Mouse (Mus musculus) intestine, embryonic 15.5 days (tissue): Measurements from ENCODE around the gene Birc6. TPM values are rescaled to one million over a fixed set of nuclear protein-coding genes. Genes with fewer than 3 reads are reported as not detected.
A peak's percentile ranks its signal among the peaks of the same experiment; 100 is the strongest.
"Not testable (repeated sequence)": the region's sequence is repeated elsewhere in the genome, so short reads cannot be mapped to it uniquely, and the experiment has no call there.

Experiments used
- ATAC-seq: fragments of 200-750 bp; cut with Nextera tagmentation; 2 replicates; pipeline ENCODE4 v1.8.0; 2017; ENCODE audit warnings: moderate TSS enrichment, moderate library complexity
- H3K27ac ChIP-seq: fragments of 300-500 bp; sonication (generic); 2 replicates; pipeline ENCODE4 v1.5.1; 2015; ENCODE audit warnings: mild to moderate bottlenecking, inconsistent platforms
- H3K27me3 ChIP-seq: fragments of 300-500 bp; sonication (generic); replicated peaks from 2 replicates; pipeline ENCODE4 v1.6.1; 2015; ENCODE audit warnings: inconsistent platforms
- H3K36me3 ChIP-seq: fragments of 300-500 bp; sonication (generic); 2 replicates; pipeline ENCODE4 v1.6.1; 2015; ENCODE audit warnings: inconsistent platforms
- H3K4me1 ChIP-seq: fragments of 300-500 bp; sonication (generic); replicated peaks from 2 replicates; pipeline ENCODE4 v1.6.1; 2015; ENCODE audit warnings: inconsistent platforms
- H3K4me2 ChIP-seq: fragments of 300-500 bp; sonication (generic); replicated peaks from 2 replicates; pipeline ENCODE4 v1.6.1; 2015; ENCODE audit warnings: mild to moderate bottlenecking, inconsistent platforms
- H3K4me3 ChIP-seq: fragments of 300-500 bp; sonication (generic); replicated peaks from 2 replicates; pipeline ENCODE4 v1.5.1; 2015; ENCODE audit warnings: inconsistent platforms
- H3K9ac ChIP-seq: fragments of 300-500 bp; sonication (generic); 2 replicates; pipeline ENCODE4 v1.6.1; 2015; ENCODE audit warnings: inconsistent platforms
- H3K9me3 ChIP-seq: fragments of 300-500 bp; sonication (generic); 2 replicates; pipeline ENCODE4 v1.6.1; 2016; ENCODE audit warnings: inconsistent platforms
- whole genome bisulfite sequencing: fragments of 180-500 bp; shearing (Covaris S2); methylation state at CpG from one replicate; pipeline ENCODE4 v1.1.7; 2015; 5-methylcytosine and 5-hydroxymethylcytosine counted together
- polyA plus RNA-seq: library from polyadenylated mRNA; unstranded; fragments of >200 nt; fragmentation: Nextera tagmentation; extraction: Ambion mirVana; gene quantifications from 2 replicates; pipeline ENCODE4 v1.2.1, GENCODE M21; 2015

Gene Birc6
- polyA plus RNA-seq, 1 experiment from 2014 or later: 83.2 TPM

DNA sequence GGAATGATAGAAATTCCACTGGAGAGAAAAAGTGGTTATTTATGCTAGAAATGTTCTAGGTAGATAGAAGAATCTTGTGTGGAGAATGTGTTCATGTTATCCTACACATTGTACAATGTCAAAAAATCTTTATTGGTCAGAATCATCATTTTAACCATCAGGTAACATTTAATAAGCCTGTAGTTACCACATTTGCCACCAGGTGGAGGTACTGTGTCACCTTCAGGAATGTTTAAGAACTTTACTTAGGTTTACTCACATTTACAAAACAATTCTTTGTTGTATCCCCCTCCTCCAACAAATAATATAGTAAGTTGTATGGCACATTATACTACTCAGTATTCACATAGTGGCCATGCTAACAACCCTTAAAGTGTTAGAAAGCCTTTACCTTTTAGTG lies 145.2 kb downstream of the Birc6 start:
- ATAC-seq: no peak
- H3K27ac ChIP-seq: no peak overlapping the region
- no peaks in the 10 kb centered on the region for H3K27me3 ChIP-seq
- no peak overlapping the region for H3K4me2 ChIP-seq
- H3K4me3 ChIP-seq: no peak overlapping the region
- peaks cover 15% of the 10 kb centered on the region; the same call in 1 of the 2 replicates for H3K36me3 ChIP-seq
- no peak overlapping the region for H3K9ac ChIP-seq
- H3K9me3 ChIP-seq: no peaks in the 10 kb centered on the region
- no peaks in the 10 kb centered on the region for H3K4me1 ChIP-seq

DNA sequence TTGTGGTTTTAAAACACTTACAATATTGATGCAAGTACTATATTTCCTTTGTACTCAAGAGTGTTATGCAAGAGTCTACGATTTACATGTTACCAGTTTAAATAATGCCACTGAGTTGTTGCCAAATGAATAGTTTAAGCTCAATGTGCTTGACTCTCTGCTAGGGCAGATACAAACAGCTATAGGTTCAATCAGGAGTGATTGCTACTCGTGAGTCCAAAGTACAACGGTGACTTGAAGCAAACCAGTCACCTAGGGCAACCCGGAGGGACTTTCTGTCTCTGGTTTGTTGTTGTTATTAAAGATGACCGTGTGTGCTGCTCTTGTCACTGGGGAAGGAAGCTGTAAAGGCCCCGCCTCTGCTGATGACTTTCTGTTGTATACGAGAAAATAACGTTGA lies 150.0 kb downstream of the Birc6 start:
- H3K4me1 ChIP-seq: no peaks in the 10 kb centered on the region
- H3K36me3 ChIP-seq: peaks cover 21% of the 10 kb centered on the region
- no peak overlapping the region for H3K27ac ChIP-seq
- WGBS: 85% methylated on average over 8 of the region's 8 CpGs
- H3K4me2 ChIP-seq: no peak overlapping the region
- no peak for ATAC-seq
- H3K4me3 ChIP-seq: no peak overlapping the region
- no peaks in the 10 kb centered on the region for H3K27me3 ChIP-seq
- H3K9ac ChIP-seq: no peak overlapping the region
- H3K9me3 ChIP-seq: no peaks in the 10 kb centered on the region

DNA sequence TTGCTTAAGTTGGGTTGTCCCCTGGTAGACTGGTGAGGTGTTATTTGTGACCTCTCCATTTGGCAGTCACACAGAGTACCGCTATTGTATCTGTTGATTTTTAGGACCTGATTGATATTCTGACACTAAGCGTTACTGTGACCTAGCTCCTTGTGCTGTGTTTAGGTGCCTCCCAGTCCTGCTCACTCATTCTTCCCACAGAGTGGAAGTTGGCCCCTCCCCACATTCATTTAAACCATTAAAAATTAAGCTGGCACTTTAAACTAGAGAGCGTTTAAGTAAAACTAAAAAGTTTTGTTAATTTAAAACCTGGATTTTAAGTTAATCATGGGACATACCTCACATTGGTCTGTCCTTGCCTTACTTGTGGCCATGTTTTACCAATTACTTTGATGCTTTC lies 156.8 kb downstream of the Birc6 start:
- Histone ChIP-seq H3K4me2 (no peak overlapping the region), H3K27ac (no peak overlapping the region), H3K4me3 (no peak overlapping the region), H3K36me3 (peaks cover 19% of the 10 kb centered on the region), H3K4me1 (no peaks in the 10 kb centered on the region), H3K9me3 (no peaks in the 10 kb centered on the region), H3K9ac (no peak overlapping the region), H3K27me3 (no peaks in the 10 kb centered on the region)
- 85% methylated on average over 3 of the region's 3 CpGs for WGBS
- no peak for ATAC-seq

DNA sequence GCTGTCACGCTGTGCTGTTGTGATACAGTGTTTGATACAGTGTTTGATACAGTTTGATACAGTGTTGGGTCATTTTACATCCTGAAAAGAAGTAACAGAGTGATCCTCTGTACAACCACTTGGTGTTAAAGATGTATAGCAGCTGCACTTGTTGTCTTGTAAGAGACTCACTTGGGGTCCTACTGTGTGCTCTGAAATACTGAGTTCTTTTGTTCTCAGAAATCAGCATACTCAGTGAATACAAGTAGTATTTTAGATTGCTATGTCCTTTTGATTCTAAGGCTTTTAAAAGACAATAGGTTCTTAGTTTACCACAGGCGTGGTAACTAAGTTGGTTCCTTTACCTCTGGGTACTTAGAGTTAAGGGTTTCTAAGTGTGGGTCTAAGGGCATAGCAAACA lies 160.5 kb downstream of the Birc6 start:
- Histone ChIP-seq H3K4me1 (no peaks in the 10 kb centered on the region), H3K4me3 (no peak overlapping the region), H3K36me3 (peaks cover 26% of the 10 kb centered on the region), H3K9me3 (no peaks in the 10 kb centered on the region), H3K27me3 (no peaks in the 10 kb centered on the region), H3K9ac (no peak overlapping the region), H3K27ac (no peak overlapping the region), H3K4me2 (no peak overlapping the region)
- WGBS: 93% methylated on average over 2 of the region's 2 CpGs
- ATAC-seq: no peak

- Histone ChIP-seq H3K4me3 (no peak overlapping the region), H3K9ac (no peak overlapping the region), H3K27me3 (no peaks in the 10 kb centered on the region), H3K9me3 (no peaks in the 10 kb centered on the region), H3K27ac (no peak overlapping the region), H3K4me1 (no peaks in the 10 kb centered on the region), H3K4me2 (no peak overlapping the region), H3K36me3 (peaks cover 26% of the 10 kb centered on the region)
- 86% methylated on average over 4 of the region's 4 CpGs for WGBS
- ATAC-seq: no peak
These were observed 161.3 kb downstream of the Birc6 start for GRCm38 (mm10) chr17:74689406-74689805.

DNA sequence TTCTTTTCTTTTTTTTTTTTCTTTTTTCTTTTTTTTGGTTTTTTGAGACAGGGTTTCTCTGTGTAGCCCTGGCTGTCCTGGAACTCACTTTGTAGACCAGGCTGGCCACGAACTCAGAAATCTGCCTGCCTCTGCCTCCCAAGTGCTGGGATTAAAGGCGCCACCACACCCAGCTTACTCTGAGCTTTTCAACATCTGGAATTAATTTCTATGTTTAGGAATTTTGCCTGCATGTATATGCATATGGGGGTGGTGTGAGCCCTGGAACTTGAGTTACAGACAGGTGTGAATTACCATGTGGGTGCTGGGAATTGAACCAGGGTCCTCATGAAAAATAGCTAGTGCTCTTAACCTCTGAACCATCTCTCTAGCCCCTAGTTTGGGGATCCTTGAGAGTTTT lies 173.6 kb downstream of the Birc6 start:
- WGBS: 97% methylated on average over 2 of the region's 2 CpGs
- peaks cover 42% of the 10 kb centered on the region for H3K36me3 ChIP-seq
- not testable (repeated sequence) for H3K4me2 ChIP-seq, H3K4me3 ChIP-seq, H3K27me3 ChIP-seq, H3K4me1 ChIP-seq, H3K9ac ChIP-seq, H3K9me3 ChIP-seq, H3K27ac ChIP-seq, ATAC-seq

GRCm38 (mm10) chr17:74705480-74705879 lies 177.4 kb downstream of the Birc6 start:
- H3K4me2 ChIP-seq: no peak overlapping the region
- no peaks in the 10 kb centered on the region for H3K9me3 ChIP-seq
- peaks cover 16% of the 10 kb centered on the region for H3K36me3 ChIP-seq
- H3K9ac ChIP-seq: no peak overlapping the region
- H3K4me3 ChIP-seq: no peak overlapping the region
- WGBS: 83% methylated on average over 5 of the region's 5 CpGs
- H3K4me1 ChIP-seq: no peaks in the 10 kb centered on the region
- H3K27ac ChIP-seq: no peak overlapping the region
- ATAC-seq: no peak
- H3K27me3 ChIP-seq: no peaks in the 10 kb centered on the region

DNA sequence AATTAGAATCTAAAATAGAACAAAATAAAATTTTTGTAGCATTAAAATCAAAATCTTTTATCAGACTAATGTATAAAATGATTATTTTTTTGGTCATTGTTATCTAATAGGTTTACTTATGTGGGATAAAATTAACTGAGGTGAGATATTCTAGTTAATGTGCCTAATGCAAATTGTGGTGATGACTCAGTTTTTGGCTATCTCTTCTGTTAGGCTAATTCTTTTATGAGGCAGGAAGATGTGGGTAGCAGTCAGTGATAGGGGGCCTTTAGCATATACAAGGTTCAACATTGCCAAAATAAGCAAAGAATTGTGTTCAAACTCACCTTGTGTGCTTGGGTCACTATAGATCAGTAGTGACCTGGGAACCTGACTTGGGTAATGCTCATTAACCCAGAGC lies 178.5 kb downstream of the Birc6 start:
- Histone ChIP-seq H3K36me3 (peaks cover 9% of the 10 kb centered on the region), H3K4me2 (no peak overlapping the region), H3K27ac (no peak overlapping the region), H3K9me3 (no peaks in the 10 kb centered on the region), H3K4me3 (no peak overlapping the region), H3K27me3 (no peaks in the 10 kb centered on the region), H3K4me1 (no peaks in the 10 kb centered on the region), H3K9ac (no peak overlapping the region)
- no peak for ATAC-seq

DNA sequence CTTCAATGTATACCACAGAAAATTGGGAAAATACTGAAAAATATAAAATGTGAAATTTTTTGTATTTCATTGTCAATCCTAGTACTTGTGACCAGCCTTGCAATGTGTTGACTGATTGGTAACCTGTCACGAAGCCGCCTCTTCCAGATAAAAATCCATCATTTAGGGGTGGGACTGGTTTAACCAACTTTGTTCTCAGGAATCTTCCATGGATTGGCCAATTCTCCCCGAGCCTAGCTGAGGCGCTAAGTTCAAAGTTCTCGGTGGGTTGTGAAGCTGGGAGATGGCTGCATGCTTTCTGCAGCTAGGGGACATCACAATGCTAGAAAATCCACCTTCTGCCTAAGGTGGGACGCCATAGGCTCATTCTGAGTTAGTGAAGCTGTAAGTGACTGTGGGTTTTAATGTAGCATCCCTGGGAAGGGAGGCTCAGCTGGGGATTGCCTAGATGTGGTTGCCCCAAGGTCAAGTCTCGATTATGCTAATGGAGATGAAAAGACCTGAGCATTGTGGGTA lies 179.6 kb downstream of the Birc6 start:
- H3K9ac ChIP-seq: no peak overlapping the region
- H3K4me1 ChIP-seq: no peaks in the 10 kb centered on the region
- no peak overlapping the region for H3K4me3 ChIP-seq
- no peak overlapping the region for H3K27ac ChIP-seq
- ATAC-seq: no peak
- H3K36me3 ChIP-seq: peaks cover 7% of the 10 kb centered on the region; the same call in 1 of the 2 replicates
- WGBS: 78% methylated on average over 7 of the region's 7 CpGs
- no peaks in the 10 kb centered on the region for H3K9me3 ChIP-seq
- H3K4me2 ChIP-seq: no peak overlapping the region
- H3K27me3 ChIP-seq: no peaks in the 10 kb centered on the region

- Histone ChIP-seq H3K27me3 (no peaks in the 10 kb centered on the region), H3K4me2 (no peak overlapping the region), H3K9me3 (no peaks in the 10 kb centered on the region), H3K9ac (no peak overlapping the region), H3K4me1 (no peaks in the 10 kb centered on the region), H3K4me3 (no peak overlapping the region), H3K36me3 (no peaks in the 10 kb centered on the region), H3K27ac (no peak overlapping the region)
- peak; percentile 79 for ATAC-seq
- WGBS: 39% methylated on average over 4 of the region's 4 CpGs
These were observed 182.6 kb downstream of the Birc6 start for GRCm38 (mm10) chr17:74710731-74711130.

DNA sequence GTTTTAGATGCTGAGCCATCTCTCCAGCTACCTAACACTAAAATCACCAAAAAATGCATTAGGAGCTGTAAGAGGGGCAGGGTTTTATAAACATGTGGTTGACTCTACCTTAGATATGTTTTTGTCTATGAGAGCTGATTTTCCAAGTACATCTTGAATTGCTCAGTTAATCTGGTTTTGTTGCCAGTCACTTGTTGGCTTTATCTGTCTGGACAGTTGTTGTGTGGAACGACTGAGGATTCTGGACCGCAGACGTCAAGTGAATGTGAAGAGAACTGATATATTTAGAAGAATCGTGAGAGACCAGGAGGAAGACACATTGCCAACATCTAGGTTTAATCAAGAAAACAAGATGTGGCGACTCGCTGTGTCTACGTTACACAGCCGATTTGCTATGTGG lies 183.5 kb downstream of the Birc6 start:
- H3K4me3 ChIP-seq: no peak overlapping the region
- no peaks in the 10 kb centered on the region for H3K27me3 ChIP-seq
- no peaks in the 10 kb centered on the region for H3K4me1 ChIP-seq
- H3K27ac ChIP-seq: no peak overlapping the region; the same call in 1 of the 2 replicates
- no peak for ATAC-seq
- H3K4me2 ChIP-seq: no peak overlapping the region
- H3K9me3 ChIP-seq: no peaks in the 10 kb centered on the region
- H3K36me3 ChIP-seq: no peaks in the 10 kb centered on the region
- 87% methylated on average over 8 of the region's 8 CpGs for WGBS
- no peak overlapping the region for H3K9ac ChIP-seq

- no peak overlapping the region for H3K4me3 ChIP-seq
- no peak overlapping the region for H3K4me2 ChIP-seq
- no peaks in the 10 kb centered on the region for H3K9me3 ChIP-seq
- H3K36me3 ChIP-seq: no peaks in the 10 kb centered on the region
- no peaks in the 10 kb centered on the region; the same call in 1 of the 2 replicates for H3K4me1 ChIP-seq
- H3K27me3 ChIP-seq: no peaks in the 10 kb centered on the region
- 62% methylated on average over 3 of the region's 3 CpGs for WGBS
- ATAC-seq: no peak
- H3K9ac ChIP-seq: no peak overlapping the region
- no peak overlapping the region for H3K27ac ChIP-seq
These were observed 187.0 kb downstream of the Birc6 start for GRCm38 (mm10) chr17:74715128-74715527.

- no peak for ATAC-seq
- no peak overlapping the region for H3K4me3 ChIP-seq
- H3K36me3 ChIP-seq: no peaks in the 10 kb centered on the region
- no peaks in the 10 kb centered on the region; the same call in 1 of the 2 replicates for H3K4me1 ChIP-seq
- no peak overlapping the region for H3K4me2 ChIP-seq
- WGBS: 57% methylated on average over 1 of the region's 1 CpGs
- H3K27me3 ChIP-seq: no peaks in the 10 kb centered on the region
- no peak overlapping the region for H3K9ac ChIP-seq
- no peaks in the 10 kb centered on the region for H3K9me3 ChIP-seq
- H3K27ac ChIP-seq: no peak overlapping the region
These were observed 187.6 kb downstream of the Birc6 start for GRCm38 (mm10) chr17:74715724-74716123.
